Mouse (Mus musculus) layer of hippocampus, postnatal 36 days (tissue): ENCODE results near the gene Olfr1418. TPM values are rescaled to one million over a fixed set of nuclear protein-coding genes. Genes with fewer than 3 reads are reported as not detected.
A peak's percentile ranks its signal among the peaks of the same experiment; 100 is the strongest.
"Not testable (repeated sequence)": the region's sequence is repeated elsewhere in the genome, so short reads cannot be mapped to it uniquely, and the experiment has no call there.

ENCODE experiments used
- DNase-seq, 2 experiments: peaks; one replicate each; pipeline ENCODE4 v3.0.0; 2022
- total RNA-seq, 2 experiments: library from RNA; stranded (reverse); gene quantifications; 2 replicates each; pipeline ENCODE4 v1.2.3; 2021

Olfr1418 gene
- not detected for total RNA-seq

GRCm38 (mm10) chr19:11860966-11861365 is at the start of gene Olfr1418:
TSS of gene Olfr1418 (minus strand) at chr19:11861066.
- DNase-seq: no peak

- DNase-seq: no peak
Observed at GRCm38 (mm10) chr19:11886265-11886664, 25.4 kb upstream of the Olfr1418 start, which contains the start of gene Olfr1420. TSS of gene Olfr1420 (plus strand) at chr19:11886565.

- not testable (repeated sequence) for DNase-seq
Observed at GRCm38 (mm10) chr19:11878404-11878803, 17.5 kb upstream of the Olfr1418 start.

GRCm38 (mm10) chr19:11875006-11875405 is 14.1 kb upstream of the Olfr1418 start, which contains the start of gene Olfr1419:
TSS of gene Olfr1419 (minus strand) at chr19:11875106.
- DNase-seq: no peak

GRCm38 (mm10) chr19:11867837-11868236 is 7.0 kb upstream of the Olfr1418 start:
- DNase-seq: no peak

GRCm38 (mm10) chr19:11856506-11856905 is 4.4 kb downstream of the Olfr1418 start:
- no peak for DNase-seq

- no peak for DNase-seq
Observed at GRCm38 (mm10) chr19:11854821-11855220, 6.0 kb downstream of the Olfr1418 start.

GRCm38 (mm10) chr19:11852652-11853051 is 8.2 kb downstream of the Olfr1418 start:
- DNase-seq: no peak

- DNase-seq: no peak
Observed at GRCm38 (mm10) chr19:11846333-11846732, 14.5 kb downstream of the Olfr1418 start.

GRCm38 (mm10) chr19:11839119-11839518 is 21.7 kb downstream of the Olfr1418 start, which contains the start of gene Olfr1417:
TSS of gene Olfr1417 (minus strand) at chr19:11839219.
- DNase-seq: no peak

GRCm38 (mm10) chr19:11823346-11824065 is 37.4 kb downstream of the Olfr1418 start:
- DNase-seq: no peak

GRCm38 (mm10) chr19:11820211-11820610 is 40.7 kb downstream of the Olfr1418 start:
- DNase-seq: no peak

GRCm38 (mm10) chr19:11819800-11820199 is 41.1 kb downstream of the Olfr1418 start:
- DNase-seq: peak; percentile 32 to 61

- DNase-seq: no peak
Observed at GRCm38 (mm10) chr19:11819143-11819700, 41.6 kb downstream of the Olfr1418 start, which contains the start of gene Stx3. TSS of gene Stx3 (minus strand) at chr19:11819403.

- peak; percentile 37 to 41 for DNase-seq
Observed at GRCm38 (mm10) chr19:11818199-11819142, 42.4 kb downstream of the Olfr1418 start.

GRCm38 (mm10) chr19:11817586-11817985 is 43.3 kb downstream of the Olfr1418 start:
- DNase-seq: no peak

GRCm38 (mm10) chr19:11816706-11817105 is 44.2 kb downstream of the Olfr1418 start:
- no peak for DNase-seq

- no peak for DNase-seq
Observed at GRCm38 (mm10) chr19:11814742-11815333, 46.0 kb downstream of the Olfr1418 start.

- DNase-seq: no peak
Observed at GRCm38 (mm10) chr19:11813649-11814048, 47.2 kb downstream of the Olfr1418 start.

- DNase-seq: no peak
Observed at GRCm38 (mm10) chr19:11813136-11813535, 47.7 kb downstream of the Olfr1418 start.

- no peak for DNase-seq
Observed at GRCm38 (mm10) chr19:11811688-11812365, 49.0 kb downstream of the Olfr1418 start.

GRCm38 (mm10) chr19:11810856-11811255 is 50.0 kb downstream of the Olfr1418 start:
- no peak for DNase-seq
